Mouse (Mus musculus) adrenal gland, adult 8-10 months (tissue): ENCODE measurements around the gene Tdrd7. TPM values are rescaled to one million over a fixed set of nuclear protein-coding genes. Genes with fewer than 3 reads are reported as not detected.

Source experiments
- DNase-seq: peaks from one replicate; pipeline ENCODE4 v3.0.0; 2022
- total RNA-seq, 4 experiments: library from RNA; stranded (reverse); gene quantifications; 2 replicates each; pipeline ENCODE4 v1.2.4; 2022

Gene Tdrd7
- 10 to 100 TPM; 30.0 to 39.1 (median 32.4) TPM for total RNA-seq

DNA sequence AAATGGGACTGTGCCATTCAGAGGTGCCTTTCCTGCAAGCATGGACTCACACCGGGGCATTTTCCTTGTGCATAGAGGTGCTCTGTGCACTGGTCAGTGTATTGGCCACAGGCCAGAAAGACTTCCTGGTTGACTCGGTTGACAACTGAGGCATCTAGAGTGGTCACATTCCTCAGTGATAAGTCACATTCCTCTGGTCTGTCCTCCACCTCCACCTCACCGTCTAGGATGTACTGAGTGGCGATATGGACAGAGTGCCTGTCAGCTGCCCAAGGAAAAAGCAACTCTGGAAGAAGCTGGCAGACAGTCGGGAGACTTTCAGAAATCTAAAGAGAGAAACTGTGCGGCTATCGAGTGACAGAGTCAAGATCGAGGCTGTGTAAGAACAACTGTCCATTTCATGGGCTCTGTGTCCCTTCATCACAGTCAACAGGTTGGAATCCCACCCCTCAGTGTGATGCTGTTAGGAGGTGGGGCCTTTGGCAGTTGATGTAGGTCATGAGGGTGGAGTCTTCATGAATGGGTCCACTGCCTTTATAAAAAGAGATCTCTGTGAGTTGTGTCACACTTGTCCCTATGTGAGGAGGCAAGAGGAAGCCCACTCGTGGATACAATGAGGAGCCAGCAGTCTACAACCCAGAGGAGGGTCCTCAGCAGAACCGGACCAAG is at the start of gene Tdrd7:
Tdrd7 (plus strand) TSS at position 564 of the 669 bp plus-strand sequence.
- no peak for DNase-seq

DNA sequence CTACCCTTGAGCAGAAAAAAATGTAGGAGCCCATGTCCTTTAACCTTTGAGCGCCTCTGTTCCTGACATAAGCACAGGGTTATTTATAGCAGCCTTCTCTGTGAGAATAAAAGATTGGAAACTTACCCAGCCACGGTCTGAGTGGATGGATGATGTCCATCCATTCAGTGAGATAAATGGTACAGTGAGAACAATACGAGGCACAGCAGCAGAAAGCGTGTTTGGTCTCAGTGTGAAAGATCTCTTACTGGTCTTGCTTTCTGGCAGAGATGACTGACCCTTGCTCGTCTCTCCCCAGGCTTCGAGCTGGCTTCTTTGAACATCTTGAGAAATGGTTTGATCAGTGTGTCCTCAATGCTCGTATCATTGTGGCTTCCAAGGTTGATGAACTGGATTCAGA is 48.0 kb upstream of the Tdrd7 start:
- no peak for DNase-seq

DNA sequence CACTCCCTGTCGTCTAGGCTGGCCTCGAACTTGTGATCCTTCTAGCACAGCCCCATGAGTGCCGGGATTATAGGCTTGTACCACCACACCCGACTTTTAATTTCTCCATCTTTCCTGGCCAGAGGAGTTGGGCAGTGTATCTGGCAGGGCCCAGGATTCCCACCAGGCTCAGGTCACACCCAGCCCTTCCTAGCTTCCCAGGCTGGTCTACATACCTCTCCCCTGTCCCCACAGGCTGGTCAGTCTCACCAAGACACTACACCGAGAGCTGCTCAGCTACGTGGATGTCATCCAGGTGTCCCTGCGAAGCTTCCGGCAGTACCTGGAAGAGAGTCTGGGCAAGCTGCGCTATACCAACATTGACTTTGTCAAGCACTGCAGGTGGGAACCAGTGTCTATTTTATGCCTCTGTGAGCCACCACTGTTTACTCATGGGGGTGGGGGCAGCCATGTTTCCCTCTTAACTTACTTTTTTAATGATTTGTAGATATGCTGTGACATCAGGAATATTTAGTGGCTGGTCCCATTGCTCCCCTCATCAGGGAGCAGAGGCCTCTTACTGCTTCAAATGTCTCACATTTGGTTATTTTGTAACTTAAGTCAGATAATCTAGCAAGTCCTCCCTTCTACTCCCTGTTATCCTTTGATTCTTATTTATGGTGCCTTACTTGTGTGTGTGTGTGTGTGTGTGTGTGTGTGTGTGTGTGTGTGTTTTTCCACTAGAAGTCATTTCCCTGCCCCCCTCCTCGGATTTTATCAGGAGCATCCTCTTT is 43.3 kb upstream of the Tdrd7 start:
- DNase-seq, result no peak

DNA sequence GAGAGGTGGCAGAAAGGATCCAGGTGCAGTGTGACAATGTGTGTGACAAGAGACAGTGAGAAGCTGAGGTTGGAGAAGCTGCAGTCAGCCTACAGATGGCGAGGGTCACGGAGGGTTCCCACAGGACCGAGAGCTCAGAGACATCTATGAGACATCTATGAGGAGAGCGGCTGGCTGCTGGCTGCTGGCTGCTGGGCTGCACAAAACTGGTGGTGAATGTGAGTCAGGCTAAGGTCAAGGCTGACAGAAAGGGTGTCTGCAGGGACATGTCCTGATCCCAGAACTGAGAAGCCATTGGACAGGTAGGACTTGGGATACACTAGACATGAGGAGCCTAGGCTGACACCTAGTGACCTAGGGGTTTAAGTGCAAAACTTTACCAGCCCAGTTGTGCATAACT is 41.1 kb upstream of the Tdrd7 start:
- peak; percentile 28 for DNase-seq

DNA sequence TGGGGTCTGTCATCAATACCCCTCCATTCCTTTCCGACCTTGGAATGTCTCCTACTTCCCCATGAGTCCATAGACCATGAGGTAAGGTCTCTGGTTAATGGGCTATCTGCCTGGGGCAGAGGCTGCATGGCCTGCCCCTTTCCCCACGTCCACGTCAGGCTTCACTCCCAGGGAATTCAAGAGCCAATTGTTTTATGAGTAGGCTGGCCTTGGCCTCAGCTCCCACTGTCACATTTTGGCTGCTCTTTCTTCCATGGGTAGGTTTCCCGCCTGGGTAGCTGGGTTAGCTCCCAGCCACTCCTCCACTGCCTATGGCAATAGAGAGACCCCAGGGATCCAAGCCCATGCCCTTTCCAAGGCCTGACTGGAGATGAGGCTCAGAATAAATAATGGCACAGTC is 36.6 kb upstream of the Tdrd7 start:
- DNase-seq, result peak; percentile 40

DNA sequence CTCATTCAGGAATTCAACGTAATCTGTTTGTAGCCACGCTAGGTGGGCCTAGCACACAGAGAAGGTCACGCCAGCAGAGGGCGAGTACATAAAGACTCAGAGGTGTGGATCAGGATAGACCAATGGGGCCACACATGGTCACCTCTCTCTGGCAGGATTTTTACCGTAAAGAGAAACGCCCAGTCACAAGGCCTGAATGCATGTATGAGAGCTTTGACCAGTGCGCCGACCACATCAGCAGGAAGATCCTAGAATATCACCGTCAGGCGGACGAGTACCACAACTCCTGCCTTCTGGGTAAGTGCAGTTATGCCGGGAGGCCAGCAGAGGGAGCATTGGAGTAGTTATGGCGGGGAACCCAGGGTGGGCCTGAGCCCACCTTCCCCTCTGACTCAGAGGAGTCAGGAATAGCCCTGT is 23.5 kb upstream of the Tdrd7 start:
- DNase-seq, result no peak

DNA sequence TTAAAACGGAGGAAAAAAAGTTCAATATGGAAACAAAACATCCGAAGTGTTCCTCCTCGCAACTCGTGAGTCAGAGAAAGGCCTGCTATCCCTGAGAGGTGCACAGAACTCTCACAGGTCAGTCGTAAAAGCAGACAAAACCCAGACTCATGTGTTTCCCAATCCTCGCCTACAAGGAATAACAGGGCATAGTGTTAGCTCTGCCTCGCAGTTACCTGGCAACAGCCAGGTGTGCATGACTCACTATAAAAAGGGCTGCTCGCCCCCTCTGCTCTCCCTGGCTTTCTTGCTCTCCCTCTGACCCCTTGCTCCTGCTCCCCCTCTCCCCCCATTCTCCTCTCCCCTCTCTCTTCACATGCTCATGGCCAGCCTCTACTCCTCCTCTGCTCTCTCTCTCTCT is 17.4 kb upstream of the Tdrd7 start:
- no peak for DNase-seq

DNA sequence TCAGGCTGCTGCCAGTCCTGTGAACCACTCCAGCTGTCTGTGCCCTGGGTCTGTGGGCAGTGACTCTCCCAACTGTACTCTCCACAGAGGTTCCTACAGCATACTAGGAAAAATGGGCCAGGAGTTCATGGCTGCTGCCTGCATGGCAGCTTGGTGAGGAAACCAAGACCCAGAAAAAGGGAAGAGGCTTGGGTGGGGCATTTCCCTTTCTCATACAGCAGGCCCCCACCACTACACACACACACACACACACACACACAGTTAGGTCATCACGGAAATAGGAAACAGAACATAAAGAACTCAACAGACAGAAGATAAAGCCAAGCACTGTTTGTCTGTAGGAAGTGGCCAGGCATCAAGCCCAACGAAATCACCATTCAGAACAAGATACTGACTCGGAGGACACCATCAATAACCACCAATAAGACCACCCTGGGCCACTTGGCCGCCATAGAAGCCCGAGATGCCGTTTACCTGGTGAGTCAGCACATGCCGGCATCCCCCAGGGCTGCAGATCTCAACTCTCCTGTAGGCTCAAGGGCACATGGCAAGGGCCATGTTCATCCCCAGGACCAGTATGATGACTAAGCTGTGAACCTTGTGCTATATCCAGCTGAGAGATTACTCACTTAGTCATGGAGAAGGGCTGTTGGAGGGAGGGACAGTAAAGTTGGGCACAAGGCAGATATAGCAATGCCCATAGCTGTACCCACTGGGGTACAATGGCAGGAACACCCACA is 15.9 kb upstream of the Tdrd7 start:
- DNase-seq, result peak; percentile 61

DNA sequence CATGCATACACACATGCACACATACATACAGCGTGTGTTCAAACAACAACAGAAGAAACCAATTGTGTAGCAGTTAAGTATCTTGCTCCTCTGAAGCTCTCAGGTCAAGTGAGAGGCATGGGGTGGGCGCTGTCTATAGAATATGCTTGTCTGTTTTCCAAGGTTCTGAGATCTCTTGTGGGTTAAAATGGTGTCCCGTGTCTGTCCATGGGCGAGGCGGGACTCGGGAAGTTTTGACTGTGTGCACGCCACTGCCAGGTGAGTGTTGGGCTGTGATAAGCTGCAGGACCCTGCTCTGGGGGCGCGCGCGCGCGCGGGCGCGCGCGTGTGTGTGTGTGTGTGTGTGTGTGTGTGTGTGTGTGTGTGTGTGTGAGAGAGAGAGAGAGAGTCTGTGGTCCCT is 13.3 kb upstream of the Tdrd7 start:
- DNase-seq, result no peak

DNA sequence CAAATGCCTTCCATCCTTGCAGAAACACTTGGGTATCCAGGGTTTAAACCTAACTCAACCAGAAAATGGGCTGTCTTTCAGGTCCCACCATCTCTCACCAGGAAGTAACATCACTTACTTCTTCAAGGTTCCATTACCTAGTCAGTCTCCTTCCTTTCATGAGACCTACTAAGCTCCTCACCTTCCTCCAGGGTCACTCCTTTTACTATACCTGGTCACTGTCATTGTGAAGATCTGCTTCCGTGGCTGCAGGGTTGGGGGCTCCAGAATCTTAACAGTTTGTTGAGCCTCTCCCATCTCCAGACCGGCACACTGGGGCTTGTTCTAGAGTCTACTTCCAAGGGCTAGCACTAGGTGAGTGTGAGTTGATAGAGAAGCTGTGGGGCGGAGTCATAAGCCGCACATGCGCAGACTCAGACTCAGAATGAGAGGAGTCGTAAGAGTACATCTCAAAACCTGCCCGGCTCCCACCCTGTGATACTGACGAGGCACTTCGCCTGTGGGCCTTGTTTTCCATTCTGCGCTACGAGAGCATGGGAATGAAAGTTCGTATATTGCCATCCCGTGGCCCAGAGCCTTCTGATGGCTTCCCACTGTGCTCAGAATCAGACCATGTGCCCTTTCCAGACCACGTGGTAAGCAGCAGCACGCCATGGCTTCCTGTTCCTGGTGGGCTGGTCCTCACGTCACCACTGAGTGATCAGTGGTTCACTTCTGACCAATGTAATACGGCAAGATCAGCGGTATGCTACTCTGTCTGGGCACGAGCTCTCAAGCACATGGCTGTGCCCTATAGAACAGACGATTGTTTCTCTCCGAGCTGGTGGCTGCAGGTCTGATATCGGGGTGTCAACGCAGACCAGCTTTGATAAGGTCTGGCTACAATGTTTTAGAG is 11.9 kb upstream of the Tdrd7 start:
- no peak for DNase-seq

DNA sequence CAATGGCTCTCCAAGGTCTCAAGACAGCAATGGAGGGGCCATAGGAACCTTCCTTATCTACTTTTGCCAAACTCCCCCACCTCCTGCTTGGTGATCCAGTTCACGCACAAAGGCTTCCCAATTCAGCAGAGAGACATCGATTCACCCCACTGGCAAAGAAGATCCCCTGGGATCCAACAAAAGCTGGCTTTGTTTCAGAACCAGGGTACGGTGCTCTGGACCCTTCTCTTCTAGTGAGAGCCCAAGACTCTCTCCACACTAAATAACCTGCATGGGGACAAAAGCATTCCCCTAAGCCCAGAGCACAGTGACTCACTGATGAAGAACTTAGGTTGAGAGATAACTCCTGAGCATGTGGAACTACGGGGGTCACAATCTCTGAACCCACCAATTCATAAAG is 9.9 kb upstream of the Tdrd7 start:
- DNase-seq, result no peak

DNA sequence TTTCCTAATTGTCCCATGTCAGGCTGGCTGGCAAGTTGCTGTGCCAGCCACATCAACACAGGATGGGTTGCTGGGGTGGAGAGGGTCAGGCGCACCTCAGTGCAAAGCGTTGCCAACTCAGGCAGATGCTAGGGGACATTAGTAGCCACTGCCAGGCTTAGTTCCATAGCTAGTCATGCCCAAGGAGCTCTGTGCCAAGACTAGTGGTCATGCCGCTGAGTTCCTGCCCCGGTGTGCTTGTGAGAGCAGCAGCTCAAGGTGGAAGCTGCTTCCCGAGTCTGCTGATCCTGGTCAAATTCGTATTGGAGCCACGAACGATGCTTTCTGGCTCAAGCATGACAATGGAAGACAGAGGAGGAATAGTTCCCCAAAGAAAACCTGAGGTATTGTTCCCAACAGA is 9.0 kb upstream of the Tdrd7 start:
- no peak for DNase-seq

DNA sequence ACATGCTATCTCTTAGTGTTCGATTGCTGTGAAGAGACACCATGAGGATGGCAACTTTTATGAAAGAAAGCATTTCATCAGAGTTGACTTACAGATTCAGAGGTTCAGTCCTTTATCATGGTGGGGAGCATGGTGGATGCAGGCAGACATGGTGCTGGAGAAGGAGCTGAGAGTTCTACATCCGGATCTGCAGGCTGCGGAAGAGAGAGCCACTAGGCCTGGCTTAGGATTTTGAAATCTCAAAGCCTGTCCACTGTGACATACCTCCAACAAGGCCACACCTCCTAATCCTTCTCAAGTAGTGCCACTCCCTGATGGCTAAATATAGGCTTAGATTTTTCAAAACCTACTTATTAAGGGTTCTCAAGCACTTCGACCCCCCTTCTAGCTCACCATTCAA is 8.4 kb upstream of the Tdrd7 start:
- no peak for DNase-seq

DNA sequence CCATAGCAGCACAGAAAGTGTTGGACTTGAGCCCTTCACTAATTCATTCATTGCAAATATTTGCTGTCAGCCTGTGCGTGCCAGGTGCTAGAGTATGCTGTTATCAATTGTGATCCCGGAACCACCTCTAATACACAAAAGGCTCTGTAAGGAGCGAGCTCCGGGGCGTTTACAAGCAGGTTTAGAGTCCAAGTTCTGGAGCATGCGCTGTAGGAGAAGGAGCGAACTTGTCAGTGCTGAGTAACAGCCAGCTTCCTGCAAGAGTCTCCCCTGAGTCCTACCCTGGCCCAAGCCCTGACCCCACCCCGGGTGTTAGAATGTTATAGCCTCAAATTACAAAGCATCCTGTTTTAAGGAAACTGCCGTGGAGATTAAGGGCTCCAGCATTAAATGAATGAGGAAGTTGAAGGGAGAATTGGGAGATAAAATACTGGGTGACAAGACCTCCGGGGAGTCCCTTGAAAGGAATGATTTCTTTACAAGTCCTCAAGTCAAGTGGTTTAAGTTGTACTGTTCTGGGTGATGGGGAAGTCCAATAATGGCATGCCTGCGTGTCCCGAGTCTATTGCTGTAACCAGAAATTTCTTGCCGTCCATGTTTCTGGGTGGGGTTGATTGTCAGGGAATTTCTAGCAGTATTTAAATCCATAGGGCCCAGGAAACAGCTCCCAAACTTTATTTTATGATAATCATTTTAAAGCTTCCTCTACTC is 758 bp downstream of the Tdrd7 start:
- DNase-seq, result no peak

DNA sequence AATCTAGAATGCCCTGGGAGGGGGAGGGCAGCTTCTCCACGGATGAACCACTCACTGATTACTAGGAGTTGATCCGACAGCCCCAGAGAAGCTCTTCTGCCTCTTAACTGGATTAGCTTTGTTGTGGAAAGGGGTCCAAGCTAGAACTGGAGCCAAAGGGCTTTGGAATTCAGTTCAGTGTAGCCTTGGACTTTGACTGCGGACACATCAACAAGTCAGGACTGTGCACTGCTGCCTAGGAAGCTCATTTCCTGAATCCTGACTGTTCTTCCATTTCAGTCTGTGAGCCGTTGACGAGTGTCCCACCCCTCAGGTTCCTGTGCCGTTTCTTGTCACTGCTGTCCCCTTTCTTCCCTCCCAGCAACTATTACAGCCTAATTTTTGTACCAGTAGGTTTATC is 1.6 kb downstream of the Tdrd7 start:
- no peak for DNase-seq

DNA sequence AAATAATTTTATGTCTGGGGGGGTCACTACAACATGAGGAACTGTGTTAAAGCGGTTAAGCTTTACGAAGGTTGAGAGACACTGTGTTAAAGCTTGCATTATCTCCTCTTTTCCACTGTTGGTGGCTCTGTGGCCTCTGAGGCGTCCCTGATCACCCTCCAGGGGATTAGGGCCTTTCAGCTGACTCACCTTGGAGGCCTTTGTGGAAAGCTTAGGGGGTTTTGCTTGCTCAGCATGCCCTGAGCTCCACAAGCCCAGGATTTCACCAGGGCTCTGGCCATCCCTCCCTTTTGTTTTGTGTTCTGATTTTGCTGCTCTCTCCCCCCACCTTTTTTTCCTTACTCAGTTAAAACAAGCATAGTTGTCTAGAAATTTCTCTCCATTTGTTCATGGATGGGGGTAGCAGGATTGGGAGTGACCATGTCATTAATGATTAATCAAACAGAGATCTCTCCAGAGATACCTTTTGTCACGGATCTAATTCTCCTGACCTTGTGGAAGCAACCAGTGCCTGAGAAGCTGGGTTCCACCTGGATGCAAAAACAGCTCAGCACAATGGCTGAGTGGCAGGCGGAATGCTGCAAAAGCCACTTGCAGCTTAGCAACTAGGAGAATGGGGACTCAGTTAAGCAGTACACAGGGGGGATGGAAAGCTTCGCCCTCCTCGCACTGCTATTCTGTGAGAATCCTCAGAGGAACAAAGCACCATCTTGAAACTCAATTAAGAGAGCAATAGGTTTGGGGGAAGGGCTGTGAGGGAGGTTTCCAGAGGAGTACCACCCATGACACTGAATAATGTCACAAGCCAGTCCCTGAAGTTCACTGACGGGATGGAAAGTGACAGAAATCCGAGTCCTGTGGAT is 2.6 kb downstream of the Tdrd7 start:
- DNase-seq, result no peak

DNA sequence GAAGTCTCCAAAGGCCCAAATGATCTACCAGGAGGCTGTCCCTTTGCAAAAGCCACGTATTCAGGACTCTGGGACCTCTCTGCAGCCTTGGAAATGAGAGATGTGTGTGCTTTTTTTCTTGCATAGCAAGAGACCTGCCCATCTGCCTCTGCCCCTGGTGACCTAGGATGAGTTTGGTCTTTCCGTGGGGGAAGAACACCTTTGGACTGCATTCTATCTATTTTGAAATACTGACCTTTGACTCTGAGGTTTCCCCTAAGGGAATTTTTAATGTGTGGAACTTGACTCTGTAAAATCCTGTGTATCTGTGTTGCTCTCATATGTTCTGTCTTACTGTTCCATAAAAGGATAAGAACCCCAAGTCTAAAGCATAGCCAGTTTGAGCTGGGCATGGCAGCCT is 3.9 kb downstream of the Tdrd7 start:
- DNase-seq, result no peak

DNA sequence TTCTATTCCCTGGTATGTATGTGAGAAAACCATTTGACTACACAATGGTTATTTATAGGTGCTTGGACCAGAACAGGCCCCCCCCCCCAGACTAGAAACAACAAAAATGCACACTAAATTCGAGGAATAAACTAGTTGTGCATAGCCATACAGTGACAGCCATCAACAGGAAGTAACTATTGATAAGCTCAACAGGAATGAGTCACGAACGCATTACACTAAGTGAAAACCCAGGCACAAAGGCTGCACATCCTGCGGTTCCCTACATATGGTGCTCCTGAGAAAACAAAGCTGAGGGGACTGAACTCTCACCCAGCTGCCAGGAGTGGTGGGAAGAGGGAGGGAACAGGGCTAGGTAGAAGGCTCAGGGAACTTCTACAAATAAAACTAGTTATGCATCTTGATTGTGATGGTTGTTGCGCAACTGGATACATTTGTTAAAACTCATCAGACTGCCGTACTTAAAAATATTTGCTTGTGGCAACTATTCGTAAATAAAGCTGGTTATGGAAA is 5.0 kb downstream of the Tdrd7 start:
- no peak for DNase-seq

DNA sequence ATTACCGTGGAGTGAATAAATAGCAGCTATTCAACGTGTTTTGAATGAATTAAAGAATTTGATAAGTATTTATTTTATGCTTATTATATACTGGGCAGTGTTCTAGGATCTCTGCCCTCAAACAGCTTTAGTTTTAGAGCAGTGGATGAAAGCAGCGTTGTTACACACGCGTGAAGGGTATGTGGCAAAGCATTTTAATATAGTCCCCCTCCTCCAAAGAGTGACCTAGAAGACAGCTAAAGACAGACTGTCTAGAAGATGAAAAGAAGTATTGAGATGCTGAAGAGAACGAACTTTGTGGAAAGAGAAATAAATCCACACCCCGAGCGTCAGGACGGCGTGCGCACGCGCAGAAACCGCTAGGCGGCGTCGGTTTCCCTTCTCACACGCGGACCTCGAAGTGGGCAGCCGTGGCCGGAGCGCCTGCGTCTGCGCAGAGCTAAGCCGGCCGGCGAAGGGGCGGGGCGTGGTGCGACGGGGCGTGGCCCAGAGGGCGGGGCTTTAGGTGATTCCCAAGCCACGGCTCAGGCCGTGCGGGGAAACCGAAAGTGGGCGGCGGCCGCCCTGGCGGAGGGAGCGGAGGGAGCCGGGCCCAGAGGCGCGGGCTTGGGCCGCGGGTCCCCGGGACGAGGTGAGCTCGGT is 6.8 kb downstream of the Tdrd7 start:
- peak; percentile 98 for DNase-seq

DNA sequence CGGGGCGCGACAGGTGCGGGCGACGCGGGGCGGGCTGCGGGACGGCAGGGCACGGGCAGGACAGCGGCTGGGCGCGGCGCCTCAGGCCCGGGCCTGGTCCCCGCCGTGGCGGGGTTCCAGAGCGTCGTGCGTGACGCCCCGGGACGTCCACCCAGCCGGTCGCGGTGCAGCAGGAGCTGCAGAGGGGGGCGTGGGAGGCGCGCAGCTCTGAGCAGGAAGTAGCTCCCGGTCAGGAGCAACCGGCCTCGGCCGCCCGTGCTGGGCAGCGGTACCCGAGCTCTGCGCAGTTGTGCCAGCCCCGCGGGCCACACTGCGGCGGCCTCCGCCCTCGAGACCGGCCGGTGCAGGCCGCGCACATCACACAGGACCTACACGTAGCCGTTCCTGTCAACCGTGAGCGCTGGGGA is 7.3 kb downstream of the Tdrd7 start:
- peak; percentile 54 for DNase-seq
